Mouse (Mus musculus): Measurements from ENCODE around the gene Baiap2. TPM values are rescaled to one million over a fixed set of nuclear protein-coding genes. Genes with fewer than 3 reads are reported as not detected.
A peak's percentile ranks its signal among the peaks of the same experiment; 100 is the strongest.

The Baiap2 gene
- polyA plus RNA-seq, 1 experiment from 2014 or later, result 10.1 TPM

GRCm38 (mm10) chr11:119929603-119930265 lies 12.8 kb upstream of the Baiap2 start:
- Histone ChIP-seq H3K36me3 (ENCODE audit: control insufficient read depth, insufficient read depth) (no peaks in the 10 kb centered on the region), H3K4me2 (ENCODE audit: low read depth, low read length) (no peak overlapping the region), H3K4me1 (ENCODE audit: control insufficient read depth, low read depth, low read length) (no peaks in the 10 kb centered on the region), H3K9ac (ENCODE audit: low read depth, low read length) (no peak overlapping the region), H3K4me3 (ENCODE audit: low read depth, low read length) (no peak overlapping the region), H3K27ac (ENCODE audit: low read length) (no peak overlapping the region), H3K27me3 (ENCODE audit: control insufficient read depth, insufficient read depth, low read depth, low read length) (0 out of 2 replicates have a peak, but pooled peaks cover 2% of the 10 kb centered on the region), H3K9me3 (replicated peaks; ENCODE audit: control insufficient read depth, low read length) (no peaks in the 10 kb centered on the region)
- 50% methylated on average over 6 of the region's 6 CpGs for WGBS (ENCODE audit: insufficient replicate concordance)
- ATAC-seq (ENCODE audit: low read depth), result no peak

GRCm38 (mm10) chr11:119931809-119932208 lies 10.8 kb upstream of the Baiap2 start:
- Histone ChIP-seq H3K4me2 (ENCODE audit: low read depth, low read length) (no peak overlapping the region), H3K27me3 (ENCODE audit: control insufficient read depth, insufficient read depth, low read depth, low read length) (0 out of 2 replicates have a peak, but pooled peaks cover 2% of the 10 kb centered on the region), H3K36me3 (ENCODE audit: control insufficient read depth, insufficient read depth) (no peaks in the 10 kb centered on the region), H3K9ac (ENCODE audit: low read depth, low read length) (no peak overlapping the region), H3K9me3 (replicated peaks; ENCODE audit: control insufficient read depth, low read length) (no peaks in the 10 kb centered on the region), H3K4me3 (ENCODE audit: low read depth, low read length) (no peak overlapping the region), H3K27ac (ENCODE audit: low read length) (no peak overlapping the region), H3K4me1 (ENCODE audit: control insufficient read depth, low read depth, low read length) (peaks cover 6% of the 10 kb centered on the region; the same call in 1 of the 2 replicates)
- no peak for ATAC-seq (ENCODE audit: low read depth)
- 42% methylated on average over 10 of the region's 10 CpGs for WGBS (ENCODE audit: insufficient replicate concordance)

- Histone ChIP-seq H3K27me3 (ENCODE audit: control insufficient read depth, insufficient read depth, low read depth, low read length) (0 out of 2 replicates have a peak, but pooled peaks cover 2% of the 10 kb centered on the region), H3K4me2 (ENCODE audit: low read depth, low read length) (no peak overlapping the region), H3K9me3 (replicated peaks; ENCODE audit: control insufficient read depth, low read length) (no peaks in the 10 kb centered on the region), H3K27ac (ENCODE audit: low read length) (no peak overlapping the region), H3K9ac (ENCODE audit: low read depth, low read length) (no peak overlapping the region), H3K36me3 (ENCODE audit: control insufficient read depth, insufficient read depth) (no peaks in the 10 kb centered on the region), H3K4me1 (ENCODE audit: control insufficient read depth, low read depth, low read length) (peaks cover 19% of the 10 kb centered on the region), H3K4me3 (ENCODE audit: low read depth, low read length) (no peak overlapping the region)
- WGBS (ENCODE audit: insufficient replicate concordance), result 50% methylated on average over 4 of the region's 4 CpGs
- no peak for ATAC-seq (ENCODE audit: low read depth)
Measured at GRCm38 (mm10) chr11:119933142-119933541, 9.4 kb upstream of the Baiap2 start.

GRCm38 (mm10) chr11:119933819-119934583 lies 8.6 kb upstream of the Baiap2 start:
- Histone ChIP-seq H3K9ac (ENCODE audit: low read depth, low read length) (no peak overlapping the region), H3K36me3 (ENCODE audit: control insufficient read depth, insufficient read depth) (no peaks in the 10 kb centered on the region), H3K27me3 (ENCODE audit: control insufficient read depth, insufficient read depth, low read depth, low read length) (0 out of 2 replicates have a peak, but pooled peaks cover 2% of the 10 kb centered on the region), H3K4me3 (ENCODE audit: low read depth, low read length) (no peak overlapping the region), H3K4me1 (ENCODE audit: control insufficient read depth, low read depth, low read length) (peaks cover 24% of the 10 kb centered on the region), H3K9me3 (replicated peaks; ENCODE audit: control insufficient read depth, low read length) (no peaks in the 10 kb centered on the region), H3K27ac (ENCODE audit: low read length) (no peak overlapping the region), H3K4me2 (ENCODE audit: low read depth, low read length) (no peak overlapping the region)
- 56% methylated on average over 8 of the region's 8 CpGs for WGBS (ENCODE audit: insufficient replicate concordance)
- ATAC-seq (ENCODE audit: low read depth), result no peak

- H3K4me3 ChIP-seq (ENCODE audit: low read depth, low read length), result no peak overlapping the region
- 54% methylated on average over 8 of the region's 8 CpGs for WGBS (ENCODE audit: insufficient replicate concordance)
- H3K9me3 ChIP-seq (replicated peaks; ENCODE audit: control insufficient read depth, low read length), result no peaks in the 10 kb centered on the region
- peaks cover 29% of the 10 kb centered on the region for H3K4me1 ChIP-seq (ENCODE audit: control insufficient read depth, low read depth, low read length)
- no peak overlapping the region for H3K4me2 ChIP-seq (ENCODE audit: low read depth, low read length)
- ATAC-seq (ENCODE audit: low read depth), result no peak
- 0 out of 2 replicates have a peak, but pooled peaks cover 2% of the 10 kb centered on the region for H3K27me3 ChIP-seq (ENCODE audit: control insufficient read depth, insufficient read depth, low read depth, low read length)
- H3K36me3 ChIP-seq (ENCODE audit: control insufficient read depth, insufficient read depth), result no peaks in the 10 kb centered on the region
- H3K27ac ChIP-seq (ENCODE audit: low read length), result no peak overlapping the region
- H3K9ac ChIP-seq (ENCODE audit: low read depth, low read length), result no peak overlapping the region
Measured at GRCm38 (mm10) chr11:119934773-119935172, 7.8 kb upstream of the Baiap2 start.

GRCm38 (mm10) chr11:119935457-119935856 lies 7.1 kb upstream of the Baiap2 start:
- H3K4me2 ChIP-seq (ENCODE audit: low read depth, low read length), result no peak overlapping the region
- no peaks in the 10 kb centered on the region for H3K36me3 ChIP-seq (ENCODE audit: control insufficient read depth, insufficient read depth)
- peaks cover 29% of the 10 kb centered on the region for H3K4me1 ChIP-seq (ENCODE audit: control insufficient read depth, low read depth, low read length)
- WGBS (ENCODE audit: insufficient replicate concordance), result 33% methylated on average over 6 of the region's 6 CpGs
- no peak overlapping the region for H3K4me3 ChIP-seq (ENCODE audit: low read depth, low read length)
- no peak overlapping the region for H3K9ac ChIP-seq (ENCODE audit: low read depth, low read length)
- no peak overlapping the region for H3K27ac ChIP-seq (ENCODE audit: low read length)
- no peak for ATAC-seq (ENCODE audit: low read depth)
- no peaks in the 10 kb centered on the region for H3K9me3 ChIP-seq (replicated peaks; ENCODE audit: control insufficient read depth, low read length)
- H3K27me3 ChIP-seq (ENCODE audit: control insufficient read depth, insufficient read depth, low read depth, low read length), result 0 out of 2 replicates have a peak, but pooled peaks cover 2% of the 10 kb centered on the region

GRCm38 (mm10) chr11:119936456-119936855 lies 6.1 kb upstream of the Baiap2 start:
- H3K27me3 ChIP-seq (ENCODE audit: control insufficient read depth, insufficient read depth, low read depth, low read length), result peaks cover 7% of the 10 kb centered on the region
- H3K4me2 ChIP-seq (ENCODE audit: low read depth, low read length), result no peak overlapping the region
- no peaks in the 10 kb centered on the region for H3K9me3 ChIP-seq (replicated peaks; ENCODE audit: control insufficient read depth, low read length)
- 0 out of 2 replicates have a peak overlapping the region, but pooled peaks have one; percentile 4 for H3K27ac ChIP-seq (ENCODE audit: low read length)
- H3K4me3 ChIP-seq (ENCODE audit: low read depth, low read length), result no peak overlapping the region
- peak; percentile 48 for ATAC-seq (ENCODE audit: low read depth)
- 57% methylated on average over 2 of the region's 2 CpGs for WGBS (ENCODE audit: insufficient replicate concordance)
- peaks cover 30% of the 10 kb centered on the region for H3K4me1 ChIP-seq (ENCODE audit: control insufficient read depth, low read depth, low read length)
- H3K9ac ChIP-seq (ENCODE audit: low read depth, low read length), result no peak overlapping the region
- H3K36me3 ChIP-seq (ENCODE audit: control insufficient read depth, insufficient read depth), result no peaks in the 10 kb centered on the region

- H3K9ac ChIP-seq (ENCODE audit: low read depth, low read length), result no peak overlapping the region
- peaks cover 34% of the 10 kb centered on the region for H3K4me1 ChIP-seq (ENCODE audit: control insufficient read depth, low read depth, low read length)
Measured at GRCm38 (mm10) chr11:119937216-119937615, 5.3 kb upstream of the Baiap2 start.

More at GRCm38 (mm10) chr11:119937216-119937615, 5.3 kb upstream of the Baiap2 start:
- H3K27ac ChIP-seq (ENCODE audit: low read length), result peak overlapping the region; percentile 31
- no peaks in the 10 kb centered on the region for H3K36me3 ChIP-seq (ENCODE audit: control insufficient read depth, insufficient read depth)
- no peak overlapping the region for H3K4me3 ChIP-seq (ENCODE audit: low read depth, low read length)
- 48% methylated on average over 12 of the region's 12 CpGs for WGBS (ENCODE audit: insufficient replicate concordance)
- no peak for ATAC-seq (ENCODE audit: low read depth)
- no peak overlapping the region for H3K4me2 ChIP-seq (ENCODE audit: low read depth, low read length)
- no peaks in the 10 kb centered on the region for H3K9me3 ChIP-seq (replicated peaks; ENCODE audit: control insufficient read depth, low read length)
- H3K27me3 ChIP-seq (ENCODE audit: control insufficient read depth, insufficient read depth, low read depth, low read length), result peaks cover 15% of the 10 kb centered on the region

Measured in liver, embryonic 16.5 days (tissue).